Mouse (Mus musculus): Measurements from ENCODE around the gene Cand1. TPM values are rescaled to one million over a fixed set of nuclear protein-coding genes. Genes with fewer than 3 reads are reported as not detected.

Gene Cand1
- total and polyA plus RNA-seq, 3 experiments = 59.4 to 187 (median 161) TPM

- no peak overlapping the region for H3K9ac ChIP-seq (ENCODE audit: control insufficient read depth, low read depth, low read length, poor library complexity, severe bottlenecking)
- H3K27ac ChIP-seq (ENCODE audit: control insufficient read depth, low read depth, low read length) = no peak overlapping the region
- TF ChIP-seq NRF1 (IDR thresholded peaks at IDR 0.05; ENCODE audit: insufficient read depth, low read depth, low read length, poor library complexity, severe bottlenecking) (no peak), NELFE (IDR thresholded peaks at IDR 0.05; ENCODE audit: low read depth, low read length) (no peak), MAFK (IDR thresholded peaks at IDR 0.05; ENCODE audit: borderline replicate concordance, low read depth, low read length) (no peak), SMC3 (IDR thresholded peaks at IDR 0.05; ENCODE audit: low read depth, low read length) (no peak), POLR2AphosphoS2 (IDR thresholded peaks at IDR 0.05; ENCODE audit: low read length) (no peak), POLR2AphosphoS5 (IDR thresholded peaks at IDR 0.05; ENCODE audit: borderline replicate concordance, low read depth, low read length) (no peak)
- DNase-seq (ENCODE audit: low read depth, low spot score) = no peak
- H3K27me3 ChIP-seq (ENCODE audit: control insufficient read depth in 1 of 2, insufficient read depth in 2 of 2, low read length in 2 of 2) = no peaks in the 10 kb centered on the region
- no peaks in the 10 kb centered on the region for H3K79me2 ChIP-seq (ENCODE audit: control insufficient read depth, insufficient read depth, low read length, poor library complexity)
- H3K9me3 ChIP-seq (replicated peaks; ENCODE audit: insufficient read depth, low read length) = no peaks in the 10 kb centered on the region
- H3K36me3 ChIP-seq (ENCODE audit: control insufficient read depth in 1 of 2, insufficient read depth in 2 of 2, low read length in 2 of 2) = peaks cover 4 to 25% of the 10 kb centered on the region in 2 experiments; a peak in 3 of 4 replicates
- H3K4me3 ChIP-seq (ENCODE audit: control insufficient read depth in 1 of 2, insufficient read depth in 1 of 2, low read depth in 2 of 2, low read length in 2 of 2) = no peak overlapping the region
- no peaks in the 10 kb centered on the region for H3K4me1 ChIP-seq (ENCODE audit: control insufficient read depth in 1 of 2, insufficient read depth in 2 of 2, low read length in 2 of 2)
These were observed 35.4 kb downstream of the Cand1 start for GRCm38 (mm10) chr10:119204334-119204946.

GRCm38 (mm10) chr10:119199864-119200263 is 40.0 kb downstream of the Cand1 start:
- Histone ChIP-seq H3K9me3 (replicated peaks; ENCODE audit: insufficient read depth, low read length) (no peaks in the 10 kb centered on the region), H3K9ac (ENCODE audit: control insufficient read depth, low read depth, low read length, poor library complexity, severe bottlenecking) (no peak overlapping the region), H3K27me3 (ENCODE audit: control insufficient read depth in 1 of 2, insufficient read depth in 2 of 2, low read length in 2 of 2) (no peaks in the 10 kb centered on the region), H3K36me3 (ENCODE audit: control insufficient read depth in 1 of 2, insufficient read depth in 2 of 2, low read length in 2 of 2) (peaks cover 4 to 9% of the 10 kb centered on the region in 2 experiments; a peak in 3 of 4 replicates), H3K4me3 (ENCODE audit: control insufficient read depth in 1 of 2, insufficient read depth in 1 of 2, low read depth in 2 of 2, low read length in 2 of 2) (no peak overlapping the region), H3K79me2 (ENCODE audit: control insufficient read depth, insufficient read depth, low read length, poor library complexity) (no peaks in the 10 kb centered on the region), H3K27ac (ENCODE audit: control insufficient read depth, low read depth, low read length) (no peak overlapping the region), H3K4me1 (ENCODE audit: control insufficient read depth in 1 of 2, insufficient read depth in 2 of 2, low read length in 2 of 2) (no peaks in the 10 kb centered on the region)
- no peak for TF ChIP-seq POLR2AphosphoS2 (IDR thresholded peaks at IDR 0.05; ENCODE audit: low read length)
- peak; percentile 41; the same call in 1 of the 2 replicates for TF ChIP-seq ZNF384 (IDR thresholded peaks at IDR 0.05; ENCODE audit: low read depth, low read length)
- no peak for TF ChIP-seq ZKSCAN1 (IDR thresholded peaks at IDR 0.05; ENCODE audit: low read depth, low read length)
- DNase-seq (ENCODE audit: low read depth, low spot score) = no peak

- H3K4me1 ChIP-seq (ENCODE audit: control insufficient read depth in 1 of 2, insufficient read depth in 2 of 2, low read length in 2 of 2) = no peaks in the 10 kb centered on the region; a peak in 1 of 4 replicates
- no peaks in the 10 kb centered on the region for H3K9me3 ChIP-seq (replicated peaks; ENCODE audit: insufficient read depth, low read length)
- no peaks in the 10 kb centered on the region for H3K79me2 ChIP-seq (ENCODE audit: control insufficient read depth, insufficient read depth, low read length, poor library complexity)
- TF ChIP-seq SIN3A (IDR thresholded peaks at IDR 0.05; ENCODE audit: low read length) (no peak), ZMIZ1 (IDR thresholded peaks at IDR 0.05; ENCODE audit: low read depth, low read length) (0 out of 2 replicates have a peak, but pooled peaks have one; percentile 11)
- no peak overlapping the region for H3K9ac ChIP-seq (ENCODE audit: control insufficient read depth, low read depth, low read length, poor library complexity, severe bottlenecking)
- DNase-seq (ENCODE audit: low read depth, low spot score) = no peak
- no peaks in the 10 kb centered on the region for H3K27me3 ChIP-seq (ENCODE audit: control insufficient read depth in 1 of 2, insufficient read depth in 2 of 2, low read length in 2 of 2)
- H3K4me3 ChIP-seq (ENCODE audit: control insufficient read depth in 1 of 2, insufficient read depth in 1 of 2, low read depth in 2 of 2, low read length in 2 of 2) = no peak overlapping the region
- H3K36me3 ChIP-seq (ENCODE audit: control insufficient read depth in 1 of 2, insufficient read depth in 2 of 2, low read length in 2 of 2) = peaks cover 5 to 8% of the 10 kb centered on the region in 2 experiments
- H3K27ac ChIP-seq (ENCODE audit: control insufficient read depth, low read depth, low read length) = no peak overlapping the region
These were observed 41.5 kb downstream of the Cand1 start for GRCm38 (mm10) chr10:119198186-119198880.
